Mouse (Mus musculus) G1E-ER4 (cell line): Measurements from ENCODE around the gene Psmd1. TPM values are rescaled to one million over a fixed set of nuclear protein-coding genes. Genes with fewer than 3 reads are reported as not detected.
A peak's percentile ranks its signal among the peaks of the same experiment; 100 is the strongest.

ENCODE experiments used
- GATA1 ChIP-seq: IDR thresholded peaks from one replicate; pipeline ENCODE4 v1.8.0; 2012; ENCODE audit warnings: low read length, inconsistent platforms
- polyA plus RNA-seq: library from polyadenylated mRNA; stranded (reverse); fragments of >175 nt; gene quantifications from 2 replicates; pipeline ENCODE4 v1.2.3, GENCODE M21; 2012

Psmd1 gene
- 30.6 and 45.0 TPM in 2 replicates for polyA plus RNA-seq

DNA sequence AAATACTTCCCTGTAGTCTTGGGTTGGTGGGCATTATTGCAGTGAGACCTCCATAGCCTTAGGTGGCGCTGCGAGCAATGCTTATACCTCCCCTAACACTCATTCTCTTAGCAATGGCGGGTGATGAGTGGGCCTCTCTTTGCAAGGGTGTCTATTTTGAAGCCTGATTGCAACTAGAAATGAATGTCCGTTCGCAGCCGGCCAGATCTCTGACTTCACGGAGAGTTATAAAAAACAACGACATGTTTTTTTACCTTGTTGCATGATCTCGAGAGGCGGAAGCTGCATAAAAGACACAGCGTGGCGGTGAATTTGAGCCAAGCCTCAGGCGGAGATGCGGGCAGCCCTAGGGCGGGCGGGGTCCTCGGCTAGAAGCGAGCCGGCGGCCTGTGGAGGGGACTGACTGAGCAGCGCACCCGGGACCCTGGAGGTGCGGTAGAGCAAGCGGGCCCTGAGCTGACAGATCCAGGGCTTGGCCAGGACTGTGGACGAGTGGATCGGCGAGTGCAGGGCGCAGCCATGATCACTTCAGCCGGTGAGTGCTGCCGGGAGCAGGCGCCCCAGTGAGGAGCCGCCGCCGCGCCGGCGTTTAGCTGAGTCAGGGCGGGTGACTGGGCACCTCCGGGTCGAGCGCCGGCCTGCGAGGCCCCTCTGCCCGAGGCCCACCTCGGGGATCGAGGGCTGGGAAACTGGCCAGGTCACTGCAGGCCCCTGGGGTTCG lies at the start of gene Psmd1:
Gene Psmd1 (plus strand): TSS at position 117 of the 721 bp plus-strand sequence.
- TF ChIP-seq GATA1: no peak

DNA sequence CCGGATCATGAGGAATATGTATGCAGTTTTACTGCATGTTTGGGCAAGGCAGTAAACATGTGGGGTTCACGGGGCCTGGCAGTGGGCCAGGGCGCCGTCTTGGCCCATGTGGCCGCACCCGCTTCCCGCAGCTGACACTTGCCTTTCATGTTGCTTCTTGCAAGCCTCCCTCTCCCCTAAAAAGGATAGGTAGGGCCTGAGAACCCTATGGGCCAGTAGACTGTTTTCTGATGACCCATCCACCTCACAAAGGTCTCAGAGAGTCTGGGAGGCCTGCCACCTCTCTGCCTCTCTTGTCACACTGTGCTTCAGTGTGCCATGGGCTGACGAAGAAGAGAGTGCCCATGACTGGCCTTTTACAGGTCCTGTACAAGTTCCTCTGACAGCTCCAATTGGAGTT lies 47.7 kb upstream of the Psmd1 start, which contains the start of gene Spata3:
Gene Spata3 (plus strand): TSS at position 301 of the 400 bp plus-strand sequence.
- no peak for TF ChIP-seq GATA1

DNA sequence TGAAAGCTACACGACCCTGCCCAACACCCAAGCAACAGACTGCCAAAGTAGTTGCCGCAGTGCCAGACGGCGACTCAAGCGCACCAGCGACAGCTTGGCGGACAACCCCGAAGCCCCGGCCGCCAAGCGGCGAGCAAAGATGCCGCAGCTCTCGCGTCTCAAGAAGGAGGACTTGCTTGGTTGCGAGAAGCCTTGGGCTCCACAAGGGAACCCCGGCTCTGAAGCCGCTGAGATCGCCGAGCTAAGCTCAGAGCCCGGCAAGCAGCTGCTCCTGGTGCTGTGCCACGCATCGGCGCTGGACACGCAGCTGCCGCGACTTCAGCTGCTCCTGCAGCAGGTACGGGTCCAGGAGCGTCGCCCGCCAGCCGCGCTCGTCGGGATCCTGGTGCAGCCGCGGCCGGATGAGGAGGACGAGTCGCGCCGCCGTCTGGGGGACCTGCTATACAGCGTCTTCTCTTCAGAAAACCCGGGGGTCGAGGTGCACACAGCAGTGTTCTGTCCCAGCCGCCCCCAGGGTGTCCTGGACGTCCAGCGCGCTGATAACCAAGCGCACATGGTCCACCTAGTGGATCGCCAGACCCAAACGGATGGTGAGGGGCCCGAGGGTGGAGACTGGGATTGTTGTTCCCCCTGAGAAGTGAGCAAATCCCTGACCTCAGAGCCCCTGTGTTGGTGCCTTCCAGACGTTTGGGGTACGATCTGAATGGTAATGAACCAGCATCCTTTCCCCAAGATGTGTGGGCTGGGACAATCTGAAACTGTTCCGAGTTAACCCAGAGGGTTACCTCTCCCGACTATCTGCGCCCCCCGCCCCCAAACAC lies 45.7 kb upstream of the Psmd1 start:
- TF ChIP-seq GATA1: no peak

DNA sequence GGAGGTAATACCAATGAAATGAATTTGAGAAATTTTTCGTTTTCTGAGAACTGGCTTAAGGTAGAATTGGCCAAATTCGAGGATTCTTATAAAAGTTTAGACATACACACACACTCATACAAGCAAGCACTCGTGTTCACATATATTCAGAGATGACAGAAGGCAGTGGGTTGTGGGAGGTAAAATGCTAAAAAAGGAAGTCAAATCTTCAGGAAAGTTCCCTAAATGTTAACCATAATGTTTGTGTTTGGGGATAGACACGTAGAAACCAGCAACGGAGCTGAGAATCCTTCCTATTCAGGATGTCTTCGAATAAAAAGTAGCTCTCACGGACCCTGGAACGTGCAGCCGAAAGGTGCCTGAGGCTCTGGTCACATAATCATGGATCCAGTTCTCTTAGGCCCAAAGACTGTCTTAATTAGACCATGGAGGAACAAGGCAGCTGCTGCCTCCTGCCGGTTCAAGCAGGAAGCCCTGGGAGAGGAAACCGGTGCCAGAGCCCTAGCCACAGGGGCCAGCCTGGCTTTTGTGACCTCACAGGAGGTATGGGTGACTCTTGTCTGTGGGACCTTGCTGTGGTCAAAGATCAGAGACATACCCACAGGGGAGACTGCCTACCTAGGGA lies 42.7 kb upstream of the Psmd1 start:
- no peak for TF ChIP-seq GATA1

DNA sequence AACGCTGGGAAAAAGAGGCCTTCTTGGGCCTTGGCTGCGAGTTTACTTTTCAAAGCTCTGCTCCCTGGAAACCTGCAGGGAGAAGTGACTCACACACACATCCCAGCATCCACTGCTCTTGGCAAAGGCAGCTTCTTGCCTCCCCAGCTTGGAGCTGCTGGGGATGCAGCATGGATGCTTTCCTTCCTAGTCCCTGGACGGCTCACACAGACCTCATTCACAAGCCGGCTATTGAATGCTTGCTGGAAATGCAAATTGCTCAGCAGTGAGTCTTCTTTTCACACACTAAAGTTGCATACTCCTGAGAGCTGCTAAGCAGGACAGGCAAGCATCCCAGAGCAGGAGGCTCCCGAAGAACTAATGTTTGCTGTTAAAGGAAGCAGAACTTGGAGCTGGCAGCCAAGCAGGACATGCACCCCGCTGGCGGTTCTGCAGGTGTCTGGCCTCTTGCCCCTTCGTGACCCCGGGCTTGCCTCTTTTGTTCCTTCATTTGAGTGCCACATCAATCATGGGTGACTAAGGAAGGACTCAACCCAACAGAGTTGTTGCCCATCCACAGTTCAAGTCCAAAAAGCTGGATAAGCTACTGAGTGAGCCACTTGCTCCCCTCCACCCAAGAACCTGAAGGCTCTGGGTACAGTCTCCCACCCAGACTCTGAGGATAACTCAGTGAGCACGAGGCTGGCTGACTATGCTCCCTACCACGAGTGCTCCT lies 31.8 kb upstream of the Psmd1 start:
- TF ChIP-seq GATA1: no peak

DNA sequence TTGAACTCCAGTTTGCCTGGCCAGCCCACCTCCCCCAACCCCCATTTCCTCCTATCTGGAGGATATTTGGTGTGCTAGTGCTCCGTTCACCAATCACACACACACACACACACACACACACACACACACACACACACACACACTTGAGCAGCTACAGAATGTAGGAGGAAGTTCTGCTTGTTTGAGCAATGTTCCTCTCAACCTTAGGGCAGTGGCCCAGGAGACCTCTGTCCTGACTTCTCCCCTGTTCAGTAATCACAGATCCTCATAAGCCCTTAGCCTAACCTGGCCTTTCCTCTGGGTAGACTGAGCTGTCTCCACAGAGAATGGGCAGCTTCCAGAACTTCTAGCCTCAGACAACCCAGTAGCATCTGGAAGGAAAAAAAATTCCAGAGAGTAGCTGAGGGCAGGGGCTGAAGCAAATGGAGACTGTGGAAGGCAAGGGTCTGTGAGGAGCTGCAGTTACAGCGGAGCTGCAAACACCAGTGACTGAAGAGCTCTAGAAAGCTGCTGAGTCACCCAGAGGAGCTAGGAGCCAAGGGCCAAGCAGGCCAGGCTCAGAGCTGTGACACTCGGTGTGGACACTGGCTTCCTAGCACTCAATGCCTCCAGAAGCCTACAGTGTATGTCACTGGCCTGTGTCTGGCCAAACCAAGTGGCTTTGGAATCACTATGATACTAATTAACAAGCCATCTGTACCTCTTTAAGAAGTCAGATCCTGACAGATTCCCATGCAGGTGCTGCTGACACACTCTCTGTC lies 25.8 kb upstream of the Psmd1 start:
- TF ChIP-seq GATA1: no peak

DNA sequence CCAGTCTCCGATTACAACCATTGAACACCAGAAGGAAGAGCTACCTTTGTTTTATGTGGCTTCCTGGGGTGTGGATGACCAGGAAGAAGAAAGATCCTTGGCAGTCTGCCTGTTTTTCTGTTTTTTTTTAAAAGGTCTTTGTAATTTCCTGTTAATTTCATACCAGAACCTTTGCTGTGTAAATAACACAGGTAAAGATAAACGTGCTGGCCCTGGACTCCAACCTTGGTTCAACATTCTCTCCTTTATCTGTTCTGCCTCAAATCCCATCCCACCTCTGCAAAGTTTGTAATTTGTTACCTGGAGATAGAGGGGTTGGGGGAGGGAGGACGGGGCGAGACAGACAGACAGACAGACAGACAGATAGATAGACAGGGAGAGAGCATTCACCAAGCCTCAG lies 24.1 kb upstream of the Psmd1 start:
- TF ChIP-seq GATA1: no peak

DNA sequence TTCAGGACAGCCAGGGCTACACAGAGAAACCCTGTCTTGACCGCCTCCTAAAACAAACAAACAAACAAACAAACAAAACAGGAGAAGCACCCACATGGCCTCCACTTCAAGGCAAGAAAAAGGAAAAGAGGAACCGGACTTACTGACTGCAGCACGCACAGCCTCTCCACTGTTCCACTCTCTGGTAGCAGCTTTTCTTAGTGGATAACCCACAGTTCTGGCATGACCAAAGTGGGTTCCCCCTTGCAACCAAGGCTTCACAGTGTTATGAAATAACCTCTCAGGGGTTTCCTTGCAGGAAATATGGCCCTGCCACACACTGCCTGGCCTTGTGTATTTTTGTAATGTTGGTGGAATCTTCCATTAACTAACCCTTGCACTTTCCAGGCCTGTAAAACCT lies 23.4 kb upstream of the Psmd1 start:
- TF ChIP-seq GATA1: no peak

DNA sequence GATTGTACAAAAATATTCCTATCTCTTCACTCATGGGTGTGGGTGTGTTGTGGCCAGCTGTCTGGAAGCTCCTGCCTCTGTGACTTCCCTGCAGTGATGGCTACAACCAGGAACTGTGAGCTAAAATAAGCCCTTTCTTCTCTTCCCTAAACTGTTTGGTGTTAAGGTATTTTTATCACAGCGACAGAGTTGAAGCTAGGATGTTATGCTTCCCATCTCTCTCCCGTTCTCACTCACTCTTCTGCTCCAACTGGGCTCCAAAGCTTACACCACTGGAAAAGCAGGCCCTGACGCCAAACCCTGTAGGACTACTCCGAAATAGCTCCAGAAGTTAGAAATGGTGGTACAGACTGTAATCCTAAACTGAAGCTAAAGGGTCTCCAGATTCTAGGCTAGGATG lies 19.1 kb upstream of the Psmd1 start:
- no peak for TF ChIP-seq GATA1

DNA sequence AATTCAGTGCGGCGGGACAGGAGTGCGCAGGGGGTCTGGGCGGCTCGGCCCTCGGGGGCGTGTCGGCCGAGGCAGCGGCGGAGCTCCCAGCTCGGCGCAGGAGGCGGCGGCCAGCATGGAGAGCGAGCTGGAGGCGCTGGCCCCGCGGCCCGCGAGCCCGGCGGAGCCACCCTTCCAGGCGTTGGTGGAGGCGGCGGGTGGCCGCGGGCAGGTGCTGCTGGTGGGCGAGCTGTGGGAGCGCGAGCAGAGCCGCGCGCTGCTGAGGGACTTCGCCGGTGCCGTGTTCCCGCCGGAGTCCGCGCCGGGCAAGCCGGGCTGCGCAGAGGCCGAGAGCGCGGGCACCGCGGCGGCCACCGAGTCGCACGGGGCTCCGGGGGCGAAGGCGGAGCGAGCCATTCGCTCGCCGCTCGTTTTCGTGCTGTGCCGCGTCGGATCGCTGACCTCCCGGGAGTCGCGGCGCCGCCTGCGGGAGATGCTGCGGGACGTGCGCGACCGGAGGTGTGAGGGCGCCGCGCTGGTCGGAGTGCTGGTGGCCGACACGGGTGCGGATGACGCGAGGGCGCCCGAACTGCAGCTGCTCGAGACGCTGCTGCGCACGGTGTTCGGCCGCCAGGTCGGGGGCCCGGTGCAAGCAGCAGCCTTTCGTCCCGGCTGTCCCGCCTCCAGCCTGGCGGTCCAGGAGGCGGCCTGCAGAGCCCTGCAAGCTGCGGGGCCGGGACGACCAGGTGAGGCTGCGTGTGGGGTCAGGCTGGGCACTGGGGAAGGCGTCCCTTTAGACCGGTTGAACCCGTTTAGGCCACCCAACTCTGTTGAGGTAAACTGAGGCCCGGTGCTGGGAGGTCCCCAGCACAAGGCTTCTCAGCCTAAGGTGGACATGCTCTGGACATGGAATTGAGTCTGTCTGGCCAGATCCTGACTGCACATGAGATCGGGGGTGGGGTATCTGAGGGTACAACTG lies 18.1 kb upstream of the Psmd1 start, which contains the start of gene 2810459M11Rik:
Gene 2810459M11Rik (plus strand): TSS at position 16 of the 958 bp plus-strand sequence.
- TF ChIP-seq GATA1: no peak

DNA sequence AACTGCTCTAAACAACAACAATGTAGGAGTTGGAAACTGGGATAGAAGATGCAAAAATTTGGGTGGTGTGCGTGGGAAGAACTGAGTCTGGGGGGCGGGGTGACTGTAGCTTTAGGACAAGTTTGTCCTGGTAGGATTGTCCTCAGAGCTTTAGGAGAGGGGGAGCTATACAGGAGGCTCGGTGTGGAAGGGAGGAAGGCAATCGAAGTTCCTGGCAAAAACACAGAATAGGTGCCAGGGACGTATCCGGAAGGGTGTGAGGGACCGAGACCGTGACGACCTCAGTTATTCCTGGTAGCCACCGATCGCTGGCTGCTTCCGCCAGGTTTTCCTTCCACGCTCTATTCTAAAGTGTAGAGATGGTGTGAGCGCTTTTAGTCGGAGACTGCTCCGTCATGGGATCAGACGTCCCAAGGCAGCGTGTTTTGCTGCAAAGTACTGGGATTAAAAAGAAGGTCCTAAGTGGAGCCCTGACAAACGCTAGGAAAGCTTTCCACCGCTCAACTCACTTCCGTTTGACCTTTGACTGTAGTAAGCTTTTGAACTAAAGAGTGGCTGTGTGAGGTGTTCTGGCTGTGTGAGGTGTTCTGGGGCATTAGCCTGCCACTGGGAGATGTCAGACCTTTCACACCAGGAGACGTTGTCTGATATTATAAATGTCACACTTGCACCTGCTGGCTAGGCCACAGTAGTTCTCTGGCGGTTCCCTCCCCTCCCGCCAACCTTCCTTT lies 17.2 kb upstream of the Psmd1 start:
- TF ChIP-seq GATA1: no peak

DNA sequence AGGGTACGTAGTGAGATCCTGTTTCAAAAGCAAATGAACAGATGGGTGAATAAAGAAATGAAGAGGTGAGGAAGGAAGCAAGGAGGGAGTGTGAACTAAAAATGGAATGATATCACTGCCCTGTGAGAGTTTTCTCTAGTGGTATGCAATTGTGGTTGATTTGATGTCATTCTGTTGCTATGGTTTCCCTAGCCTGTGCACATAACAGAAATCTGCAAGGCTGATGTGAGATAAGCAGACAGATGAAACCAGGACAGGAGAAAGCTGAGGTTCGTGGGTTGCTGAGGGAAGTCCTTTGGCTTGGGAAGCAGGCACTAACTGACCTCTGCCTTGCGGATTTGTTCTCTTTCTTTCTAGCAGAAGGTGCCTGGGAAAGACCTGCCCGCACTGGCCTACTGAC lies 16.0 kb upstream of the Psmd1 start:
- peak; percentile 6 for TF ChIP-seq GATA1

DNA sequence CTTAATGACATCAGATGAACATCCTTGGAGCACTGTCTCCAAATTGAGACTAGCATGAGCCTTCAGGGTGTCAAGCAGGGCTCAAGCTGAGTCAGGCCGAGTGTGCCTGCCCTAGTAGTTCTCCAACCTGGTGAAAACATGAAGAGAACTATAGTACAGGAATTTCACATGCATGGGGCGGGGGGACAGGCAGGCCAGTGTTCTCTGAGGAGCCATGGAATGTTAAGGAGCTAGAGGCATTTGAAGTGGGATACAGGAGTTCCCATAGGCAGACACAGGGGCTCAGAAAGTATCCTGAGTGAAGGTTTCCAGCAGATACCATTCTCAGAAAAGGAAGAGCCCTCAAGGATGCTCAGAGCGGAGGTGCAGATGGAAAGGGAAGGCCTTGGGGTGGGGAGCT lies 15.4 kb upstream of the Psmd1 start:
- no peak for TF ChIP-seq GATA1
